Mouse (Mus musculus) midbrain, postnatal 0 days (tissue): ENCODE measurements around the gene Lrch1. TPM values are rescaled to one million over a fixed set of nuclear protein-coding genes. Genes with fewer than 3 reads are reported as not detected.

Experiments
- ATAC-seq: fragments of 200-750 bp; cut with Nextera tagmentation; 2 replicates; pipeline ENCODE4 v1.8.0; 2017; ENCODE audit warnings: moderate number of reproducible peaks, mild to moderate bottlenecking, moderate TSS enrichment, moderate library complexity; ENCODE audit not compliant: low FRiP score
- DNase-seq: peaks from one replicate; pipeline ENCODE4 v3.0.0-alpha.2; 2015; ENCODE audit warnings: low spot score
- H3K27ac ChIP-seq: fragments of 300-500 bp; sonication (generic); 2 replicates; pipeline ENCODE4 v1.5.1; 2014; ENCODE audit warnings: low read depth, mild to moderate bottlenecking, low read length, mixed read lengths
- H3K27me3 ChIP-seq: fragments of 300-500 bp; sonication (generic); 2 replicates; pipeline ENCODE4 v1.6.1; 2014; ENCODE audit warnings: low read length, control low read depth, mixed read lengths; ENCODE audit not compliant: insufficient read depth
- H3K36me3 ChIP-seq: fragments of 300-500 bp; sonication (generic); 2 replicates; pipeline ENCODE4 v1.6.1; 2014; ENCODE audit warnings: low read length, control low read depth, mixed read lengths; ENCODE audit not compliant: insufficient read depth
- H3K4me1 ChIP-seq: fragments of 300-500 bp; sonication (generic); 2 replicates; pipeline ENCODE4 v1.6.1; 2014; ENCODE audit warnings: mild to moderate bottlenecking, control low read depth, antibody characterized with exemption, low read length, mixed read lengths; ENCODE audit not compliant: insufficient read depth
- H3K4me2 ChIP-seq: fragments of 300-500 bp; sonication (generic); 2 replicates; pipeline ENCODE4 v1.6.1; 2014; ENCODE audit warnings: low read depth, mild to moderate bottlenecking, low read length, mixed read lengths; ENCODE audit not compliant: poor library complexity, severe bottlenecking
- H3K4me3 ChIP-seq: fragments of 300-500 bp; sonication (generic); 2 replicates; pipeline ENCODE4 v1.5.1; 2014; ENCODE audit warnings: low read depth, mild to moderate bottlenecking, low read length, moderate library complexity
- H3K9ac ChIP-seq: fragments of 300-500 bp; sonication (generic); replicated peaks from 2 replicates; pipeline ENCODE4 v1.6.1; 2014; ENCODE audit warnings: mild to moderate bottlenecking, low read length, moderate library complexity, mixed read lengths; ENCODE audit not compliant: poor library complexity, severe bottlenecking
- H3K9me3 ChIP-seq: fragments of 300-500 bp; sonication (generic); 2 replicates; pipeline ENCODE4 v1.6.1; 2016; ENCODE audit warnings: low read length, control low read depth
- CTCF ChIP-seq: IDR thresholded peaks from 2 replicates; pipeline ENCODE4 v1.5.1; 2016; ENCODE audit warnings: antibody characterized with exemption, mild to moderate bottlenecking
- WGBS: fragments of 180-500 bp; shearing (Covaris S2); extraction: QIAGEN DNeasy Blood & Tissue Kit; methylation state at CpG from one replicate; pipeline ENCODE4 v1.1.7; 2014; 5-methylcytosine and 5-hydroxymethylcytosine counted together
- polyA plus RNA-seq: library from polyadenylated mRNA; unstranded; fragments of >200 nt; fragmentation: Nextera tagmentation; extraction: Ambion mirVana; gene quantifications from 2 replicates; pipeline ENCODE4 v1.2.1, GENCODE M21; 2015
- total RNA-seq: library from RNA; depleted of rRNA; stranded (reverse); fragments of >200 nt; gene quantifications from 2 replicates; pipeline ENCODE4 v1.2.3, GENCODE M21; 2014

The Lrch1 gene
- total and polyA plus RNA-seq, 2 experiments from 2014 or later: 15.7 to 21.7 TPM

DNA sequence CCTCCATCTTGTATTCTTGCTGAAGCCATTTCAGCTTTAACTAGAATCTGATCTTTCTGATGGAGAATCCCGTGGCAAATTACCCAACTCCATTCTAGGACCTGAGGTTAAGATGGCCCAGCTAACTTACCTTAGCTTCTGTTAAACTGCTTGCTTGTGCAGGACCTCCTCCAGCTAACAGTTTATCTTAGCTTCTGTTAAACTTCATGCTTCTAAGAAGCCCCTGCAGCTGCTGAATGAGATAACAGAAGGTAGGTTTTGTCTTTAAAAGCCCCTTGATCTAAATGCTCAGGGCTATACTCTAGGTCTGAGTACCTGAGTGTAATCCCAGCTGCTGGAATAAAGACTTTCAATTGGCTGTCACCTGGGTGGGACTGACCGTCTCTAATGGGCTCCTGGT is 17.9 kb downstream of the Lrch1 start:
- no peak for TF ChIP-seq CTCF
- 71% methylated on average over 2 of the region's 2 CpGs for WGBS
- no peaks in the 10 kb centered on the region; the same call in 1 of the 2 replicates for H3K4me1 ChIP-seq
- H3K9ac ChIP-seq: no peak overlapping the region
- no peak overlapping the region for H3K4me3 ChIP-seq
- no peak overlapping the region for H3K4me2 ChIP-seq
- ATAC-seq: no peak
- DNase-seq: no peak
- H3K27ac ChIP-seq: no peak overlapping the region
- H3K36me3 ChIP-seq: no peaks in the 10 kb centered on the region
- H3K27me3 ChIP-seq: no peaks in the 10 kb centered on the region
- no peaks in the 10 kb centered on the region for H3K9me3 ChIP-seq

DNA sequence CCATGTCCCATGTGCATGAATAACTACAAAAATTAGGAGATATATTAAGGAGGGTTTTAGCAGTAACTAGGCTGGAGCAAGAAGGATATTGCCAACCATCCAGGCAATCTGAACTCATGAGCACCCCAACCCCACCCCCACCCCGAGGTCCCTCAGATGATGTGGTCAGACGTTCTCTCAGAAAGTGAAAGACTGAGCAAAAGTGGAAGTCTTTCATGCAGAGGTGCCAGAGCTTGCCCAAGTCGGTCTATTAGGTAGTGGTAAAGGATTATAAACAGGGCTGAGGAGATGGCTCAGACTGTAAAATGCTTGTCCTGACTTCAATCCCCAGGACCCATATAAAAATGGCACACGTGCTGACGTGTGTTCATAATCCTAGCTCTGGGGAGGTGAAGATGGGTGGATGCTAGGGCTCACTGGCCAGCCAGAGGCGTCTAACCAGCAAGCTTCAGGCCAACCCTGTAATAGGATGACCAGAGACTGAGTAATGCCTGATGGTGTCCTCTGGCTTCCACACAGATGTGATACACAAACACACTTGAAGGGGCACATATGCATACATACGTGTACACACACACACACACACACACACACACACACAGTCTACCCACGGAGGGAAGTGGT is 18.8 kb downstream of the Lrch1 start:
- Histone ChIP-seq H3K9ac (no peak overlapping the region), H3K4me3 (no peak overlapping the region)
- no peak for DNase-seq

DNA sequence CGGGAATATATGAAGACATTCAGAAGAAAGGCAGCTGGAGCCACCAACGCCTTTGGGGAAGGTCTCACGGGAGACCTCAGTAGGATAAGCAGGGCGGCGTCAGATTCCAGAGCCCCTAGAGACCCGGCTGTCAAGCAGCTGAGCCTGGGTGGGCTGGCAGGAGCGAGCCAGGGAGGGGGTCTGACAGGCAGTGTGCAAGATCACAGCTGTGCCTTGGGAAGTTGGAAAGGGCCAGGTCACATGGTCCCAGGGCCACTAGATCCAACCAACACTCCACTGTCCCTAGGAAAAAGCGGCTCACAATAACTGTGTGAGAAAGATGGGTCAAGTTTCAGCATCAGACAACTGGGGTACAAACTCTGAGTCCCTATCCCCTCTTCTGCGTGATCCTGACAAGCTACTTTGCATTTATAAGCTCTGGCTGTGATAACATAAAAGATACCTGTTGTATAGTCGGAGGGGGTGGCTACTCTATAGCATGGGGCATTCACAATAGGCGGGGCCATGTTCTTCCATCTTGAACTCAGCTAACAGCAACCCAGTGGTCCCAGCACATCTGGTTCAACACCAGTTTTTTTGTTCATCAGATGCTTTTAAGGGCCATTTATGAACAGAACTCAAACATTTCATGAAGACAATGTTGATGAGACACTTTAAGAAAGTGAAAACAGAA is 20.6 kb downstream of the Lrch1 start:
- Histone ChIP-seq H3K27ac (no peak overlapping the region), H3K27me3 (no peaks in the 10 kb centered on the region), H3K4me1 (no peaks in the 10 kb centered on the region; the same call in 1 of the 2 replicates), H3K4me3 (no peak overlapping the region), H3K9me3 (no peaks in the 10 kb centered on the region), H3K9ac (no peak overlapping the region), H3K4me2 (no peak overlapping the region), H3K36me3 (no peaks in the 10 kb centered on the region)
- DNase-seq (no peak), ATAC-seq (peak; percentile 56; the same call in 1 of the 2 replicates)
- WGBS: 37% methylated on average over 11 of the region's 11 CpGs
- no peak for TF ChIP-seq CTCF

More for the DNA sequence above, 18.8 kb downstream of the Lrch1 start:
- no peaks in the 10 kb centered on the region for H3K27me3 ChIP-seq
- H3K9me3 ChIP-seq: no peaks in the 10 kb centered on the region
- no peak overlapping the region for H3K27ac ChIP-seq
- no peak for ATAC-seq
- 91% methylated on average over 8 of the region's 8 CpGs for WGBS
- no peaks in the 10 kb centered on the region; the same call in 1 of the 2 replicates for H3K4me1 ChIP-seq
- no peaks in the 10 kb centered on the region for H3K36me3 ChIP-seq
- no peak for TF ChIP-seq CTCF
- H3K4me2 ChIP-seq: no peak overlapping the region

DNA sequence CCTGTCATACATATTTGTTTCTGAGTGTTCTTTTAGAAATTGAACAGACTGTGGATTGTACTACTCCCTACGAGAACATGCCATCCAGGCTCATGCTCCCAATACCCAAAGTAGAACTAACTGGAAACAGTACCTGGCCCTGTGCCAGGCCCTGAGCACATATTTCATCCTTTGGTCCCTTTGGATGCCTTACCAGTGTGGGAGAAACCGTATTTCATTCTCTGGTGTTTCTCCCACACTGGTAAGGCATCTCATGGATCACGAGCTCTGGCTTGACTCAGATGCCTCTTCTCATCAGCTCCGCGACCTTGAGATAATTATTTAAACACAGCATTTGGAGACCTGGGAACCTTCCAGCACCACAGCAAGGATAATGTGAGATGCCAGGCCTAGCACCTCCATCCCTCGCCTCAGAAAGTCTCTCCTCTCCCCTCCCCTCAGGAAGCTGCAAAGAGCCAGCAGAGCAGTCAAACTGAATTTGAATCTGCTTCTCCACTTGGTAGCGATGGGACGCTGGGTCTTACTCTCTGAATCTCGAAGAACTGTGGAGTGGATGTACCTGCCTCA is 21.6 kb downstream of the Lrch1 start:
- no peaks in the 10 kb centered on the region; the same call in 1 of the 2 replicates for H3K4me1 ChIP-seq
- H3K9me3 ChIP-seq: no peaks in the 10 kb centered on the region
- WGBS: 86% methylated on average over 9 of the region's 9 CpGs
- no peak overlapping the region for H3K27ac ChIP-seq
- ATAC-seq (no peak), DNase-seq (peak; percentile 44)
- H3K4me2 ChIP-seq: no peak overlapping the region
- no peak overlapping the region for H3K9ac ChIP-seq
- no peak overlapping the region for H3K4me3 ChIP-seq
- no peak for TF ChIP-seq CTCF
- no peaks in the 10 kb centered on the region for H3K36me3 ChIP-seq
- H3K27me3 ChIP-seq: no peaks in the 10 kb centered on the region

DNA sequence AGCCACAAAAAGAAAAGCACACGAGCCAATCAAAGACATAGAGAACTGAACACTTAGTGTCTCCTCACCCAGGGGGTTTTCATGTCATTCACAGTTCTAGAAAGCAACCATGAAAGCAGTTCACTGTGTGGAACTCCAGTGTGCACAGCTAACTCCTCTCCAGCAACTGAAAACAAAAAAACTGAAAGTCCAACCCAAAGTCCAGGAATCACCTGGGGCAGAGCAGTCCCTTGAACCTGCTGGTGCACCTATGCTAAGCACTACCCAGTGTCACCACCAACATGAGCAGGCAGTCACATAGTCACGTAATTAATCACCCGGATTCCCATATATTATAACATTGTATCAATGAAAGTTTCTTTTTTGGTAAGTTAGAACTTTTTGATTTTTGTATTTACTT is 23.2 kb downstream of the Lrch1 start:
- H3K4me3 ChIP-seq: no peak overlapping the region
- H3K36me3 ChIP-seq: no peaks in the 10 kb centered on the region
- no peaks in the 10 kb centered on the region; the same call in 1 of the 2 replicates for H3K4me1 ChIP-seq
- H3K27ac ChIP-seq: no peak overlapping the region
- H3K9me3 ChIP-seq: no peaks in the 10 kb centered on the region
- no peak overlapping the region for H3K4me2 ChIP-seq
- 77% methylated on average over 3 of the region's 3 CpGs for WGBS
- no peaks in the 10 kb centered on the region for H3K27me3 ChIP-seq
- H3K9ac ChIP-seq: no peak overlapping the region
- TF ChIP-seq CTCF: no peak
- no peak for ATAC-seq
- no peak for DNase-seq

DNA sequence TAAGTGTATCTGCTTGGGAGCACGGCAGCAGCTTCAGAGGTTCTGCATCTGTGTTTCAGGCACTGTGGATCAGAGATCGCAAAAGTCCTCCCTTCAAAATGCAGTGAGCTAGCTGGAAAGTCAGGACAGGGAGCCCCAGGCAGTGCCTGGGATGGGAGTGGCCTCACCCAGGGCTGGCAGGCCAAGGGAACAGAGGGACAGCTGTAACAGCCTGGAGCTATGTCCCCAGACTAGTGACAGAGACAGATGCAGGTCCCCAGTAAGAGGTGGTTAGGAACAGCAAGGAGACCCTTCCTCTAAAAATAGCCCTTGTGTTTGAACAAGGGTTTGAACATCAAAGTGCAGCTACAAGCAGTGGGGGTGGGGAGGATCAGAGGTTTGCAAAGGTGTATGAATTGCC is 23.6 kb downstream of the Lrch1 start:
- DNase-seq: no peak
- WGBS: 81% methylated on average over 2 of the region's 2 CpGs
- no peaks in the 10 kb centered on the region for H3K27me3 ChIP-seq
- H3K4me2 ChIP-seq: no peak overlapping the region
- no peak overlapping the region for H3K9ac ChIP-seq
- no peaks in the 10 kb centered on the region for H3K36me3 ChIP-seq
- H3K4me1 ChIP-seq: no peaks in the 10 kb centered on the region; the same call in 1 of the 2 replicates
- ATAC-seq: no peak
- H3K4me3 ChIP-seq: no peak overlapping the region
- no peak for TF ChIP-seq CTCF
- H3K27ac ChIP-seq: no peak overlapping the region
- H3K9me3 ChIP-seq: no peaks in the 10 kb centered on the region
